Mouse (Mus musculus): ENCODE results near the gene Minpp1. TPM values are rescaled to one million over a fixed set of nuclear protein-coding genes. Genes with fewer than 3 reads are reported as not detected.

The Minpp1 gene
- polyA plus RNA-seq, 1 experiment from 2014 or later, result 37.0 TPM

DNA sequence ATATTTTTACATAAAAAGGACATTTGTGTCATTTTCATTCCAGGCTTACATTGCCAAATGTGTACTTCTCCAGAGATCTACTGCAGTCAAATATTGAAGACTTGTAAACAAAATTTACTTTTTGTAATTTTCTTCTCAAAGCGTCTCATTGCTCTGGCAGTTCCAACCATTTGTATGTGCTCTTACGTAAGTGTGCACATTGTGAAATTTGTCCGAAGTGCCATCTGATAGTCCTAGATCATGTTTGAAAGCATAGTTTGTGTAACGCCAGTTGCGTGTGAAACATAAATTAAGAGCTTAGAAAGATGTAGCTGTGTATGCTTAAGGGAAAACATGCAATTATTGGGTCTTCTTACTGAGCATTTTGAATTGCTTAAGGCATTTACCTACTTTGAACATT, 20.9 kb downstream of the Minpp1 start:
- H3K27me3 ChIP-seq (replicated peaks; ENCODE audit: insufficient read depth, low read length), result no peaks in the 10 kb centered on the region
- 58% methylated on average over 5 of the region's 5 CpGs for WGBS
- no peaks in the 10 kb centered on the region for H3K9me3 ChIP-seq (ENCODE audit: low read length)
- H3K36me3 ChIP-seq (ENCODE audit: insufficient read depth, low read length), result no peaks in the 10 kb centered on the region
- DNase-seq (ENCODE audit: low spot score), result peak; percentile 80
- H3K9ac ChIP-seq (replicated peaks; ENCODE audit: low read depth), result no peak overlapping the region
- no peak for TF ChIP-seq CTCF (IDR thresholded peaks at IDR 0.05)
- 0 out of 2 replicates have a peak, but pooled peaks have one; percentile 28 for TF ChIP-seq EP300 (IDR thresholded peaks at IDR 0.05)
- H3K4me1 ChIP-seq (ENCODE audit: insufficient read depth, low read depth, low read length), result no peaks in the 10 kb centered on the region
- no peak overlapping the region for H3K4me2 ChIP-seq (replicated peaks; ENCODE audit: low read depth, low read length)
- ATAC-seq, result peak; percentile 71
- H3K4me3 ChIP-seq (ENCODE audit: low read depth, low read length), result no peak overlapping the region
- peak overlapping the region; percentile 54; the same call in 1 of the 2 replicates for H3K27ac ChIP-seq (ENCODE audit: low read length)

DNA sequence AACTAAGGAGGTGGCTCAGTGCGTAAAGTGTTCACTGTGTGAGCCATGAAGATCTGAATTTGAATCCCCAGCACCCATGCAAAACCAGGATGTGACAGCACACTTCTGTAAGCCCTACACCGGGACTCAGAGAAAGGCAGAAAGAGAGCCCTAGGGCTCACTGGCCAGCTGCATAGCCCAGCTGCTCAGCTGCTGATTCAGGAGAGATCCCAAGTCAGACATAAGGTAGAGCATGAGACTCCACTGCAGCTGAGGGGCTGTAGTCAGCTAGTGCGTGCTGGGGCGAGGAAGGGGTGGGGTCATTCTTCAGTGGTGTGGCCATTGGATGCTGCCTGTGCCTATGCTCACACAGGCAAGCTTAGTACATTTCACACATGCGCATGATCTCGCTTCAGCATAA, 21.5 kb downstream of the Minpp1 start:
- H3K9ac ChIP-seq (replicated peaks; ENCODE audit: low read depth), result no peak overlapping the region
- WGBS, result 80% methylated on average over 6 of the region's 6 CpGs
- TF ChIP-seq EP300 (IDR thresholded peaks at IDR 0.05), result no peak
- TF ChIP-seq CTCF (IDR thresholded peaks at IDR 0.05), result no peak
- no peak overlapping the region for H3K4me3 ChIP-seq (ENCODE audit: low read depth, low read length)
- H3K36me3 ChIP-seq (ENCODE audit: insufficient read depth, low read length), result 0 out of 2 replicates have a peak, but pooled peaks cover 2% of the 10 kb centered on the region
- H3K4me1 ChIP-seq (ENCODE audit: insufficient read depth, low read depth, low read length), result no peaks in the 10 kb centered on the region
- H3K27me3 ChIP-seq (replicated peaks; ENCODE audit: insufficient read depth, low read length), result no peaks in the 10 kb centered on the region
- H3K4me2 ChIP-seq (replicated peaks; ENCODE audit: low read depth, low read length), result no peak overlapping the region
- H3K9me3 ChIP-seq (ENCODE audit: low read length), result no peaks in the 10 kb centered on the region
- no peak overlapping the region for H3K27ac ChIP-seq (ENCODE audit: low read length)
- DNase-seq (ENCODE audit: low spot score) (no peak), ATAC-seq (0 out of 2 replicates have a peak, but pooled peaks have one; percentile 11)

DNA sequence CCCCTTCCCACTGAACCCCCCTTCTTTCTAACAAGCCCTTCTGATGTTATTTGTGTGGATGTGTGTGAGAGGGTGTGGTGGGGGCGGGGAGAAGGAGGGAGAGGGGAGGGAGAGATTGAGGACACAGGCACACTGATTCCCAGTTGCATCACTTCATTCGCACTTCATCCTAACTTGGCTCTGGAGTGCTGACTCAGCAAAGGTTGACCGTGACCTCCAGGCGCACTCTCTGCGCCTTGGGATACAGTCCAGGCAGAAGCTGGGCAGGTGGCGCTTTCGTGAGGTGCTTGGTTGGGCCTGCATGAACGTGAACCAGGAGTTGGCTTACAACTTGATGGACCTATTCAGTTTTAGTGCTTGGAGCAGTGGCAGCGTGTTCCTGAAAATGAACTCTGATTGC, 22.0 kb downstream of the Minpp1 start:
- H3K9ac ChIP-seq (replicated peaks; ENCODE audit: low read depth), result no peak overlapping the region
- ATAC-seq (peak; percentile 43), DNase-seq (ENCODE audit: low spot score) (peak; percentile 63)
- no peak for TF ChIP-seq CTCF (IDR thresholded peaks at IDR 0.05)
- TF ChIP-seq EP300 (IDR thresholded peaks at IDR 0.05), result no peak
- peaks cover 4% of the 10 kb centered on the region; the same call in 1 of the 2 replicates for H3K36me3 ChIP-seq (ENCODE audit: insufficient read depth, low read length)
- WGBS, result 82% methylated on average over 9 of the region's 9 CpGs
- H3K4me3 ChIP-seq (ENCODE audit: low read depth, low read length), result no peak overlapping the region
- H3K27me3 ChIP-seq (replicated peaks; ENCODE audit: insufficient read depth, low read length), result no peaks in the 10 kb centered on the region
- no peaks in the 10 kb centered on the region for H3K9me3 ChIP-seq (ENCODE audit: low read length)
- no peaks in the 10 kb centered on the region for H3K4me1 ChIP-seq (ENCODE audit: insufficient read depth, low read depth, low read length)
- no peak overlapping the region for H3K4me2 ChIP-seq (replicated peaks; ENCODE audit: low read depth, low read length)
- H3K27ac ChIP-seq (ENCODE audit: low read length), result no peak overlapping the region

DNA sequence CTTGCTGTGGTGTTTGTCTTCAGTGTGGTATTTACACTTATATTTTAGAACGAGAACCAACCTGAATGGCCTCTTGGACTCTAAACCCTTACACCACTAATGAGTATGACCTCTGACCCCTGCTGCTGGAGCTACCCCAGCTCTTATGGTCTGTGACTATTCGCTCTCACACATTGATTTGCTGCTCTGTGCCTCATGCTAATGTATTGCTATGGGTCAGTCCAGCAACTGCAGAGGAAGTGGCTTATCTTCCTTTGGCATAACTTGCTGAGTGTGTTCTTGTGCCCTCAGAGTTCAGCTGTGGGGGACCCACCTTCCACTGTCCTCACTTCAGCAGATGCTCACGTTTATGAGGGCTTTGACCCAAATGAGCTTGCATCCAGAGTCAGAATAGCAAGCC, 24.7 kb downstream of the Minpp1 start:
- no peak for TF ChIP-seq EP300 (IDR thresholded peaks at IDR 0.05)
- TF ChIP-seq CTCF (IDR thresholded peaks at IDR 0.05), result no peak
- H3K4me1 ChIP-seq (ENCODE audit: insufficient read depth, low read depth, low read length), result no peaks in the 10 kb centered on the region
- ATAC-seq (no peak), DNase-seq (ENCODE audit: low spot score) (no peak)
- no peak overlapping the region for H3K27ac ChIP-seq (ENCODE audit: low read length)
- no peaks in the 10 kb centered on the region for H3K9me3 ChIP-seq (ENCODE audit: low read length)
- no peak overlapping the region for H3K9ac ChIP-seq (replicated peaks; ENCODE audit: low read depth)
- H3K4me2 ChIP-seq (replicated peaks; ENCODE audit: low read depth, low read length), result no peak overlapping the region
- peaks cover 11% of the 10 kb centered on the region for H3K36me3 ChIP-seq (ENCODE audit: insufficient read depth, low read length)
- 80% methylated on average over 3 of the region's 3 CpGs for WGBS
- H3K4me3 ChIP-seq (ENCODE audit: low read depth, low read length), result no peak overlapping the region
- H3K27me3 ChIP-seq (replicated peaks; ENCODE audit: insufficient read depth, low read length), result no peaks in the 10 kb centered on the region

DNA sequence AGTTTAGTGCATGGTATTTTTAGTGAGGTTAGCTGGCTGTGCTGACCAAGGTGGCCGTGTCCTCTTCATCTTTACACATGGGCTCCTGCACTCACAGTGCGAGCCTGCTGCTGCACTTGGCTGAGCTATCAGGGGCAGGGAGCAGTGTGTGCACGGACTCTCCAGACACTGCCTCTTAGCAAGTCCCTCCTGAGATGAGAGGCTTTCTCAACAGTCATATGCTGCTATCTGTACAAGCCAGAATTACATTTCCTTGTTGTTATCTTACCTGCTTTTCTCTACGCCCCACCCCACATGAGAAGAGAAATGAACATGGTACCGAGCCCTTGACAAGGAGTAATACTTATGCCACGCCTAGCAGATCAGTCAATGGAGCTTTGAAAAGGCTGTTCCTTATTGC, 25.4 kb downstream of the Minpp1 start:
- ATAC-seq (no peak), DNase-seq (ENCODE audit: low spot score) (no peak)
- Histone ChIP-seq H3K4me3 (ENCODE audit: low read depth, low read length) (no peak overlapping the region), H3K4me1 (ENCODE audit: insufficient read depth, low read depth, low read length) (no peaks in the 10 kb centered on the region), H3K27me3 (replicated peaks; ENCODE audit: insufficient read depth, low read length) (no peaks in the 10 kb centered on the region), H3K36me3 (ENCODE audit: insufficient read depth, low read length) (peaks cover 11% of the 10 kb centered on the region), H3K27ac (ENCODE audit: low read length) (no peak overlapping the region), H3K9ac (replicated peaks; ENCODE audit: low read depth) (no peak overlapping the region), H3K4me2 (replicated peaks; ENCODE audit: low read depth, low read length) (no peak overlapping the region), H3K9me3 (ENCODE audit: low read length) (no peaks in the 10 kb centered on the region)
- 65% methylated on average over 6 of the region's 6 CpGs for WGBS
- no peak for TF ChIP-seq EP300 (IDR thresholded peaks at IDR 0.05)
- no peak for TF ChIP-seq CTCF (IDR thresholded peaks at IDR 0.05)

DNA sequence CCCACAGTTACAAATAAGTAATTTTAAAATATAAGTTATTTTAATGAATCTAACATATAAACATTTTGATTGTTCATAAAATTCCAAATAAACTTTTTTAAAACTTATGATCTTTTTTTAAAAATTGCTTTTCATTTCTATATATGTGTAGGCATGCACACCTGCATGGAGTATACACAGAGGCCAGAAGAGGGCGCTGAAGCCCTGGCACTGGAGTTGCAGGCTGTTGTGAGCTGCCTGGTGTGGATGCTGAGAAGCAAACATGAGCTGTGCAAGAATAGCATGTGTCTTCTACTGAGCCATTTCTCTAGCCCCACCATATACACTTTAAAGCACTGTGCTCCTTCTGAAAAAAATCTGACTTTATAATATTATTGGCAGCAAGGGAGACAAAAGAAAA, 26.9 kb downstream of the Minpp1 start:
- DNase-seq (ENCODE audit: low spot score), result no peak
- H3K4me2 ChIP-seq (replicated peaks; ENCODE audit: low read depth, low read length), result no peak overlapping the region
- no peak overlapping the region for H3K9ac ChIP-seq (replicated peaks; ENCODE audit: low read depth)
- H3K9me3 ChIP-seq (ENCODE audit: low read length), result no peaks in the 10 kb centered on the region
- 42% methylated on average over 1 of the region's 1 CpGs for WGBS
- no peaks in the 10 kb centered on the region for H3K4me1 ChIP-seq (ENCODE audit: insufficient read depth, low read depth, low read length)
- H3K4me3 ChIP-seq (ENCODE audit: low read depth, low read length), result no peak overlapping the region
- H3K27ac ChIP-seq (ENCODE audit: low read length), result no peak overlapping the region
- ATAC-seq, result no peak
- H3K27me3 ChIP-seq (replicated peaks; ENCODE audit: insufficient read depth, low read length), result no peaks in the 10 kb centered on the region
- H3K36me3 ChIP-seq (ENCODE audit: insufficient read depth, low read length), result peaks cover 11% of the 10 kb centered on the region
- TF ChIP-seq CTCF (IDR thresholded peaks at IDR 0.05) (peak; percentile 41), EP300 (IDR thresholded peaks at IDR 0.05) (no peak)

DNA sequence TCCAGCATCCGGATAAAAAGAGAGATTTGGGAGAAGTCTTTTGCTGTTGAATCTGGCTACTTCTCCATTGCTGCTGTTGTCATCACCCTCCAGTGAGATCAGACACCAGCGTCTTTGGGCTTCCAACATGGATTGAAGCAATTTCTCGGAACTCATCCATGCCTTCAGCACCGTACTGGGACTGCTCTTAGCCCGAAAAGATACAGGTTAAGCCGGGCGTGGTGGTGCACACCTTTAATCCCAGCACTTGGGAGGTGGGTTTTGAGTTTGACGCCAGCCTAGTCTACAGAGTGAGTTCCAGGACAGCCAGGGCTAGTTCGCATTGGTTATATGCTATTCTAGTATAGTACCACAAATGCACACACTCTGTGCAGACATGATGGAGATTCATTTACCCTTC, 31.0 kb downstream of the Minpp1 start:
- no peak overlapping the region for H3K4me2 ChIP-seq (replicated peaks; ENCODE audit: low read depth, low read length)
- DNase-seq (ENCODE audit: low spot score) (no peak), ATAC-seq (no peak)
- H3K9ac ChIP-seq (replicated peaks; ENCODE audit: low read depth), result no peak overlapping the region
- 97% methylated on average over 9 of the region's 9 CpGs for WGBS
- no peak for TF ChIP-seq CTCF (IDR thresholded peaks at IDR 0.05)
- no peak for TF ChIP-seq EP300 (IDR thresholded peaks at IDR 0.05)
- no peak overlapping the region for H3K27ac ChIP-seq (ENCODE audit: low read length)
- no peaks in the 10 kb centered on the region for H3K27me3 ChIP-seq (replicated peaks; ENCODE audit: insufficient read depth, low read length)
- H3K4me3 ChIP-seq (ENCODE audit: low read depth, low read length), result no peak overlapping the region
- peaks cover 11% of the 10 kb centered on the region for H3K36me3 ChIP-seq (ENCODE audit: insufficient read depth, low read length)
- H3K4me1 ChIP-seq (ENCODE audit: insufficient read depth, low read depth, low read length), result no peaks in the 10 kb centered on the region
- no peaks in the 10 kb centered on the region; the same call in 1 of the 2 replicates for H3K9me3 ChIP-seq (ENCODE audit: low read length)
